Mouse (Mus musculus) subcutaneous adipose tissue, adult 2 months (tissue): ENCODE results near the gene Klc3. TPM values are rescaled to one million over a fixed set of nuclear protein-coding genes. Genes with fewer than 3 reads are reported as not detected.

Experiments
- polyA plus RNA-seq: library from polyadenylated mRNA; depleted of rRNA; stranded (reverse); fragments of >200 nt; gene quantifications from 2 replicates; pipeline ENCODE4 v1.2.3, GENCODE M21; 2012; ENCODE audit warnings: low replicate concordance; rRNA removed

Klc3 gene
- 1.2 and 6.2 TPM in 2 replicates for polyA plus RNA-seq

DNA sequence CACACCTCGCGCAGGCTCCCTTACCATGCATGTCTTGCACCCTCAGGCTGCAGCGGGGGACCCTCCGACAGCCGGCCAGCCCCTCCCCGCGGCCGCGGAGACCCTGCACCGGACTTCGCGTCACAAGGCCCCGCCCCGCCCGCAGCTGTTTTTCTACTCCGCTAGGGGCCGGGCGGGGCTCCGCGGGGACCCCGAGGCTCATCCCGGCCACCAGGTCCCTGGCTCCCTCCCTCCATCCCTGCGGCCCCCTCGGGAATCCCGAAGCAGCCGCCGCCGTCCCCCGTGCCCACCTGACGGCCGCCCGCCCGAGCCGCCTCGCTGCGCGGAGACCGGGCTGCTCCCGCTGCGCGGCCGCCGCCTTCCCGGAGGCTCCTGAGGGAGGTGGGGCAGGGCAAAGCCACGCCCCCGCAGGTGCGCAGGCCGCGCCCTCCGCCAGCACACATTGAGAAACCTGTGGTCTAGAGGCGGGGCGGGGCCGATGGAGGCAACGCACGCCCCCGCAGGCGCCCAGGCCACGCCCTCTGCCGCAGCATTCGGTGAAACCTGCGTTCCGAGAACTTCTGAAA lies at the start of gene Klc3:
Gene Klc3, minus strand, starts transcription at position 374 of the 566 bp plus-strand sequence.

DNA sequence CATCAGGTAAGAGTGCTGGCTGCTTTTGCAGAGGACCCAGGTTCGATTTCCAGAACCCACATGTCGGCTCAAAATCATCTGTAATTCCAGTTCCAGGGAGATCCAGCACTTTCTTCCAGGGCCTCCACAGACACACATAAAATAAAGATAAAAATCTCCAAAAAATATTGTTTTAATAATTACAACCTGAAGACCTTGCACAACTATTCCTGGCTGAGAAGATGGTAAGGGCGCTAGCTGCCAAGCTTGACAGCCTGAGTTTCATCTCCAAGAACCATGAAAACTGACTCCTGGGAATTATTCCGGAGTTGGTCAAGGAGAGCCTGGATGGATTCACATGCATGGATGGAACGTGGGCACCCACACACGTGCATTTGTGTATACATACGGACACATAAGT lies 572 bp upstream of the Klc3 start, which contains the start of gene Ckm:
Gene Ckm, plus strand, starts transcription at position 301 of the 400 bp plus-strand sequence.

DNA sequence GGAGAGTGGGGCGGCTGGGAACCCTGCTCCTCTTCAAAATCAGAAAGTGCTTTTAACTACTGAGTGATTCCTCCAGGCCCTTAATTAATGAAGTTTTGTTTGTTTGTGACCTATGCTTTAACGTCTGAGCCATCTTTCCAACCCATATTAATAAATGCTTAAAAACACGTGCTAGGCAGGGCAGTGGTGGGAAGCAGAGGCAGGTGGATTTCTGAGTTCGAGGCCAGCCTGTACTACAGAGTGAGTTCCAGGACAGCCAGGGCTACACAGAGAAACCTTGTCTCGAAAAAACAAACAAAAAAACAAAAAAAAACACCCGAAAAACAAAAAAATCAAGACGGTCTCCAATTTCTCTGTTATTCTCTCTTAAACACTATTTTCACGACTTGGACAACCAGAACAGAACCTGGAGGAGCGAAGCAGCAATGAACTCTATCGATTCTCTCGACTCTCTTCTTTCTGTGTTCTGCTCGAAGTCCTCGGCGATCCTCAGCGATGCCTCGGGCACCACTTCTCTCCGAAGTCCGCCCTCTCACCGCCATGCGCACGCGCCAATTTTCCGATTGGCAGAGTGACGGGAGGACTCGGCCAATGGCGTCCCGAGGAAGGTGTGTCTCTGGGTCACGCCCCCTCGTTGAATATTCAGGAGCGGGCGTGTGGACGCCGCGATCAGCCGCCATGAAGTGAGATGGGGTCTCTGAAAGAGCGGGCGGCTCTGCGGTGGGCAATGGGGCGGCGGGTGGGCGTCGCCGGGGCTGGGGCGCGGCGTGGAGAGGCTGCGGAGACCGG lies 22.3 kb downstream of the Klc3 start, which contains the start of gene Ercc2:
Gene Ercc2, plus strand, starts transcription at position 634 of the 789 bp plus-strand sequence.

DNA sequence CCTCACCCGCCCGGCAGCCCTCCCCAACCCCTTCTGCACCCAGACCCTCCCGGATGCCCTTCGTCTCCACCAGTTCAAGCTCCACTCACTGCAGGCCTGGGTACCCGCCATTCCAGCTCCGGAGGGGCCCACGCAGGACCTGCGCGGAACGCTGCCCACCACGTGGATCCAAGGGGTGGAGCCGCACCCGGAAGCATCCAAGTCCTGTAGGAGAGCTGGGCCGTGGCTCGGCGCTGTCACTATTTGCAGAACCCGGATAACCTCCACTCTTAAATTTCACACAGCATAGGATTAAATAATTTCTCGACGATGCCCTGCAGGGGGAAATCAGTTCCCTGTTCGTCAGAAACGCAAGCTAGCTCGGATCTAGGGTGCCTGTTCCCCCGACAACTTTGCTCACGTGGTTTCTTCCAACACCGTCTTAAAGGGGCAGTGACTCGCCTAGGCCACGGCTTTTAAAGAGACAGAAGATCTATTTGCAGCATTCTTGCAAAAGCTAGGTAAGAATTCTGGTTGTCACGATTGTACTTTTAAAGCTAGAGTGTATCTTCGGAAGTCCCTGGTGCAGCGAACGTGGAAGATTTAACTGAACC lies 44.5 kb downstream of the Klc3 start, which contains the start of the genes Cd3eap and Ppp1r13l:
Gene Cd3eap, minus strand, starts transcription at position 185 of the 593 bp plus-strand sequence.
Gene Ppp1r13l, plus strand, starts transcription at position 451 of the 593 bp plus-strand sequence.

Other genes starting within 250 kb of the Klc3 start
- 3.3 and 14.7 TPM in 2 replicates for gene Gipr, start 238.0 kb downstream of the Klc3 start, polyA plus RNA-seq
- 34.2 and 47.4 TPM in 2 replicates for gene Eml2, start 227.7 kb downstream of the Klc3 start, polyA plus RNA-seq
- 21.2 and 40.9 TPM in 2 replicates for gene Gpr4, start 191.6 kb downstream of the Klc3 start, polyA plus RNA-seq
- gene Opa3, start 175.8 kb downstream of the Klc3 start, polyA plus RNA-seq, result 43.4 and 43.9 TPM in 2 replicates
- gene Vasp, start 132.3 kb downstream of the Klc3 start, polyA plus RNA-seq, result 104 and 192 TPM in 2 replicates
- gene Ppm1n, start 124.0 kb downstream of the Klc3 start, polyA plus RNA-seq, result 0.20 TPM in 1 of 2 replicates, not detected in the other
- gene Rtn2, start 121.5 kb downstream of the Klc3 start, polyA plus RNA-seq, result 59.4 and 168 TPM in 2 replicates
- 0.85 and 1.2 TPM in 2 replicates for gene Fosb, start 94.1 kb downstream of the Klc3 start, polyA plus RNA-seq
- 66.5 and 93.4 TPM in 2 replicates for gene Ercc1, start 59.3 kb downstream of the Klc3 start, polyA plus RNA-seq
- gene Cd3eap, start 44.6 kb downstream of the Klc3 start, polyA plus RNA-seq, result 5.2 and 9.0 TPM in 2 replicates
- 14.0 and 14.9 TPM in 2 replicates for gene Ppp1r13l, start 44.4 kb downstream of the Klc3 start, polyA plus RNA-seq
- gene Ercc2, start 22.1 kb downstream of the Klc3 start, polyA plus RNA-seq, result 36.5 and 70.7 TPM in 2 replicates
- gene Ckm, start 672 bp upstream of the Klc3 start, polyA plus RNA-seq, result 0.70 and 5.6 TPM in 2 replicates
- gene Mark4, start 54.7 kb upstream of the Klc3 start, polyA plus RNA-seq, result 18.5 and 22.2 TPM in 2 replicates
- 5.4 and 8.9 TPM in 2 replicates for gene Exoc3l2, start 59.2 kb upstream of the Klc3 start, polyA plus RNA-seq
- gene Bloc1s3, start 104.3 kb upstream of the Klc3 start, polyA plus RNA-seq, result 10.2 and 10.3 TPM in 2 replicates
- gene Trappc6a, start 104.3 kb upstream of the Klc3 start, polyA plus RNA-seq, result 57.2 and 69.0 TPM in 2 replicates
- 0.12 and 0.17 TPM in 2 replicates for gene Nkpd1, start 113.7 kb upstream of the Klc3 start, polyA plus RNA-seq
- 86.6 and 114 TPM in 2 replicates for gene Ppp1r37, start 159.0 kb upstream of the Klc3 start, polyA plus RNA-seq
- gene Zfp296, start 173.2 kb upstream of the Klc3 start, polyA plus RNA-seq, result 3.0 and 3.7 TPM in 2 replicates
- gene Gemin7, start 173.5 kb upstream of the Klc3 start, polyA plus RNA-seq, result 113 and 137 TPM in 2 replicates
- 61.1 and 124 TPM in 2 replicates for gene Clasrp, start 200.4 kb upstream of the Klc3 start, polyA plus RNA-seq
- gene Relb, start 225.3 kb upstream of the Klc3 start, polyA plus RNA-seq, result 28.9 TPM in 2 replicates